Mouse (Mus musculus) lung, postnatal 10 days (tissue): ENCODE results near the gene Tmpo.

Source experiments
- DNase-seq: peaks from one replicate; pipeline ENCODE4 v3.0.0; 2021

Gene Tmpo

GRCm38 (mm10) chr10:91102799-91103590 is 78.1 kb downstream of the Tmpo start:
- no peak for DNase-seq

- DNase-seq = no peak
These were observed 79.2 kb downstream of the Tmpo start for GRCm38 (mm10) chr10:91101936-91102335.

- DNase-seq = no peak
These were observed 81.0 kb downstream of the Tmpo start for GRCm38 (mm10) chr10:91100101-91100500.

GRCm38 (mm10) chr10:91098056-91098455 is 83.1 kb downstream of the Tmpo start:
- no peak for DNase-seq
